Mouse (Mus musculus): ENCODE data around the gene Tomm20. TPM values are rescaled to one million over a fixed set of nuclear protein-coding genes. Genes with fewer than 3 reads are reported as not detected.

Tomm20 gene
- polyA plus RNA-seq (2012; rRNA removed): 29.6 and 32.7 TPM in 2 replicates

DNA sequence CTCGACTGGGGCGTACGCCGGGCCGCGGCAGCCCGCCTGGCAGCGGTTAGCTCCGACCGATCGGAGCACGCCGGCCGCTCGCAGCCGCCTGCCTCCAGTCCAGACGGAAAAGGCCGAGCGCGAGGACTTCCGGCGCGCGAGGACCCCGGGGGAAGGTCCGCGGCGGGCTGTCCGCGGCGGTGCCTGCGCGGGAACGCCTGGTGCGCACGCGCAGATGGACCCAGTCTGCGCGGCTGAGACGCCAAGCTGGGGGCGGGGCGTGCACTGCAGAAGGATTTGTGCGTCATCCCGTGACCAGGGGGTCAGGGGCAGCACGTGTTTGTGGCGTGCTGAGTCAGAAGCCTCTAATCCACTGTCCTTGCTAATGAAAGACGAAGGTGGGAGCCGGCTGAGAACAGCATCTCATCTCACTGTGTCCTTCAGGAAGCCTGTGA is at the start of gene Tomm20:
Gene Tomm20 (minus strand): TSS at position 115 of the 434 bp plus-strand sequence.

DNA sequence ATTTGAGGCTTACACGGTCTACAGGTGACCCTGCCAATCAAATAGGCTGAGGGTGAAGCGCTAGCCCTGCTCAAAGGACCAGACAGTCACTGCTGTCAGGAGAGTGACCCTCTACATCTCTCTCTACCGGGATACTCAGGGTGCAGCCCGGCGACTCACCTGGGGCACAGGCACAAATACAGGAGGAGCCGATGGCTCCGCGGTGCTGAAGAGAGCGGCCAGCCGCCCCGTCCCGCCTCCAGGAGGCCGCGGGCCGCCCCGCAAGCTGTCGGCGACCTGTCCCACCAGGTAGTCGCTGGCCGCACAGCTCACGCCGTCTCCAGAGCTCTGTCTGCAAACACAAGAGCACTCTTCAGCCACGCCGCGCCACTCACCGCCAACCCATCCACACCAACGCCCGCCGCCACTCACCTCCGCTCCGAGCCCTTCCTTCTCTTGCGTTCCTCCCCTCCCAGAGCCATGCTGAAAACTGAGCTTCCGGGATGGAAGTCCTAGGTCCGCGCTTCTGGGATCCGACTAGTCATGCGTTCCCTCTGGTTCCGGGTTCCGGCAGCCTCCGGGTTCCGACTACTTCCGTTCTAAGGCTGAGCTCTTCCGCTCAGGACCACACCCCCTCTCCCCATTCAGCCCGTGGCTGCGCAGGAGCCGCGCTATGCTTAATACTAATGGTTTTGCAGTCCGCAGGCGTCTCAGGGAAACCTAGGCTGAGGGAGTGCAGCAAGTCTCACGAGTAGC is 25.1 kb upstream of the Tomm20 start, which contains the start of gene Rbm34:
Gene Rbm34 (minus strand): TSS at position 493 of the 735 bp plus-strand sequence.

Other genes with a start within 250 kb of the Tomm20 start
- 6.4 and 6.5 TPM in 2 replicates for gene Rbm34, start 25.2 kb upstream of the Tomm20 start, polyA plus RNA-seq (2012; rRNA removed)
- 4.5 and 4.7 TPM in 2 replicates for gene Pard3, start 118.0 kb upstream of the Tomm20 start, polyA plus RNA-seq (2012; rRNA removed)

Measured in liver, embryonic 14 days (tissue).